Mouse (Mus musculus) C3H10T1/2 (cell line): ENCODE data around the gene Rfx1. TPM values are rescaled to one million over a fixed set of nuclear protein-coding genes. Genes with fewer than 3 reads are reported as not detected.

Experiments used
- polyA plus RNA-seq, 2 experiments: library from polyadenylated mRNA; unstranded; fragments of >200 nt; fragmentation: generic; extraction: Trizol; gene quantifications; one replicate each; pipeline ENCODE4 v1.2.1; 2012; ENCODE audit warnings: missing spikeins in 2 of 2

The Rfx1 gene
- polyA plus RNA-seq = 10 to 100 TPM in 1 of 2 experiments, 1 to 10 TPM in 1; 5.9 to 13.7 TPM

DNA sequence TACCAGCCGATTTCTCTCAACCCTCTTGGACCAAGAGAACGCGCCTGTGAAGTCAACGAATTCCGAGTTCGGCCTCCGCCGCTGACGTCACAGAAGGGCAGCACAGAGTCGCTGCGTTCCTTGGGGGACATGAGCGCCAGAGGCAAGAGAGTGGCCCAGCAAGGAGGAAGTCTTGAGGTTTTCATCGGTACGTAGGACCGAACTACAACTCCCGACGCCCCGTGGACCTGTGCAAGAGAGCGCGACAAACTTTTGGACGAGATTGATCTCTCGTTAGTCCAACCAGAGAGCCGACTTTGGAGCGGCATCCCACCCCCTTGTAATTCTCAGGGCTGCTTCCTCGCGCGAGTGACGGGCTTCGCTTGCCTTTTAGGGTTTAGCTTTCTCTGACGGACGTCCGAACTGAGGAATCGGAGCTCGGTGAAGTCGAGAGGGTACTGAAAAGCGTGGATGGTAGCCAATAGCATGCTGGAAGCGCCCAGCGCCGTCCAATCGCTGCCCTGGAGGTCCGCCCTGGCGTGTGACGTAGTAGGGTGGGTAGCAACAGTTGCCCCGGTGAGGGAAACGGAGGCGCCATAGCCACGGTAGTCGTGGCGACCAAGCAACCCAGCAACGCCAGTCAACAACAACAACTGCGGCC is at the start of gene Rfx1:
Gene Rfx1 (plus strand): TSS at position 544 of the 640 bp plus-strand sequence.

DNA sequence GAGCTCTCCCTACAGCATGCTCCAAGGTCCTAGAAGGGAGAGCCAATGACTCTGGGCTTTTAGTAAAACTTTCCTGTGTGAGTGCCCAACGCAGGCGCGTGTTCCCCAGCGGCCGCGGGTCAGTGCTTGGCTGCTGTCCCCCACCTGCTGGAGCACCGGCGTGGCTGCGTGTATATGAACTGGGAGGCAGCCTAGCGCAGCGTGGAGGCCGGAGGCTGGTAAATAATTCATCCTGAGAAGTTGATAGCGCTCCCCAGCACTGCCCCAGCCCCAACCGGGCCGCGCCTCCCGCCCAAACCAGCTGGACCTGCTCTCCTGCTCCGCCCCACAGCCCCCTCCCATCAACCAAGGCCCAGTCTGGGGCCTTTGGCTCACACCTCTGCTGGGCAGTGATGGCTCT is 45.5 kb upstream of the Rfx1 start, which contains the start of gene Palm3:
Gene Palm3 (plus strand): TSS at position 376 of the 400 bp plus-strand sequence.

DNA sequence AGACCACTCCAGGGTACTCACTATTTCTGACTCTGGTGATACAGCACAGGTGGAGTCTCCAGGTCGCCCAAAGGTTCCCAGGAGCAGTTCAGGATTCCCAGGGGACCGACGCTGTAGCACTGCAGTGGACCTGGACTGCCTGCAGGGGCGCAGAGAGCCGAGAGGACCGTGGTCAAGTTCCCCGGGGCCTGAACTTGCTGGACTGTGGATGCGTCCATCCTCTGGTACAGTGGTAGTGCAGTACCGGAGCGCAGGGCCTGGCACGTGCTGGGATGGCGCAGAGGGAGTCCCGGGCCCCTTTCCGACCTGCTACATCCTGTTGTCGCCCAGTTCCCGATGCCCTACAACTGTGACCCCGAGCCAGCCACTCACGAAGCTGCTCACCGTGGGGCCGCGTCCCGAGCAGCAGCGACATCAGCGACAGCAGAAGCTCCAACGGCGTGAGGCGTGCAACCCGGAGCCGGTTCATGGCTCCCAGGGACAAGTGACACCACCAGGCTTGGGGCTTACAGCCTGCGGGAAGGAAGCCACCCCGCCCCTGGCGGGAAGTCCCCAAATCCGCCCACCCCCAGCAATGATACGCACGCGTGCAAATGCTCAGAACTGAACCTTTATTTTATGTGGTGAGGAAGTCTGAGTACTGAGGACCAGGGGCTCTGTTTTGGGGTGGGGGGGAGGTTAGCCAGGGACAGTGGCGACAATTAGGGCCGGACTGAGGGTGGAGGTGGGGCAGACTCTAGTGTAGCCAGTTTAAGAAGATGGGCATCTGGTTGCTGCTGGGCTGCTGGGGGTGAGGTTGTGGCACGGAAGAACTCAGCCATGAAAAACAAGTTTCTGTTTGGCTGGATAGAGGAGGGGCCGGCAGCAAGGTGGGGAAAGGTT is 24.3 kb upstream of the Rfx1 start, which contains the start of gene Il27ra:
Gene Il27ra (minus strand): TSS at position 524 of the 882 bp plus-strand sequence.

DNA sequence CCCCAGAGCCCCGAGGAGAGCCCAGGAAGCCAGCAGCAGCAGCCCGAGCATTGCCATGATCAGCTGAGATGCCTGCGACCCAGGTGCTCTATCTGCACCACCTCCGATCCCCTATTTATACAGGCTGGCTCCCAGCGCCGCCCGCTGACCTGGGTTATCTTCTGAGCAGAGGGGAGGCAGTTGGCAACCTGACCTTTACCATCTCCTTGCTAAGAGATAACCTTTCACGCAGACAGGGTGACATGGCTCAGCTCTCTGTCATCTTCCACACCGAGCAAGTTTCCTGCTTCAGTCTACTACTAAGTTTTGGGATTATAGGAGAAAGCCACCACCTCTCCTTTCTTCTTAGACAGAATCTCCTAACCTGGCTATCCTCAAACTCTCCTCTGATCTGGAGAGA is 21.7 kb upstream of the Rfx1 start, which contains the start of gene Rln3:
Gene Rln3 (minus strand): TSS at position 101 of the 400 bp plus-strand sequence.

DNA sequence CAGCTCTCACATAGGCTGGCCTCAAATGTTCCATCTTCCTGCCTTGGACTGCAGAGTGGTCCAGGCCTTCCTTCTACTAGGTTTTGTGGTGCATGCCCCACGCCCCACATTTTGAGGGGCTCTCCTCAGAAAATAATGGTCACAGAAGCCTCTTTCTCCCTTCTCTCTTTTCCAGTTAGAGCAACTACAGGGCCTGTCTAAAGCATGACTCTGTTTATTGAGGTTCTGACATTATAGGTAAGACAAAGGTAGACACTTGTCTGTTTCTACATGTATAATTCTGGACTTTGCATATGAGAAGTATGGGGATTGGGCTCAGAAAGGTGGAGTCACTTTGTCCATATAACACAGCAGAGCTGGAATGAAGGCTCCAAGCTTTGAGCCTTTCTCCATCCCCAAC is 1.6 kb upstream of the Rfx1 start, which contains the start of gene Gm10643:
Gene Gm10643 (minus strand): TSS at position 101 of the 400 bp plus-strand sequence.

DNA sequence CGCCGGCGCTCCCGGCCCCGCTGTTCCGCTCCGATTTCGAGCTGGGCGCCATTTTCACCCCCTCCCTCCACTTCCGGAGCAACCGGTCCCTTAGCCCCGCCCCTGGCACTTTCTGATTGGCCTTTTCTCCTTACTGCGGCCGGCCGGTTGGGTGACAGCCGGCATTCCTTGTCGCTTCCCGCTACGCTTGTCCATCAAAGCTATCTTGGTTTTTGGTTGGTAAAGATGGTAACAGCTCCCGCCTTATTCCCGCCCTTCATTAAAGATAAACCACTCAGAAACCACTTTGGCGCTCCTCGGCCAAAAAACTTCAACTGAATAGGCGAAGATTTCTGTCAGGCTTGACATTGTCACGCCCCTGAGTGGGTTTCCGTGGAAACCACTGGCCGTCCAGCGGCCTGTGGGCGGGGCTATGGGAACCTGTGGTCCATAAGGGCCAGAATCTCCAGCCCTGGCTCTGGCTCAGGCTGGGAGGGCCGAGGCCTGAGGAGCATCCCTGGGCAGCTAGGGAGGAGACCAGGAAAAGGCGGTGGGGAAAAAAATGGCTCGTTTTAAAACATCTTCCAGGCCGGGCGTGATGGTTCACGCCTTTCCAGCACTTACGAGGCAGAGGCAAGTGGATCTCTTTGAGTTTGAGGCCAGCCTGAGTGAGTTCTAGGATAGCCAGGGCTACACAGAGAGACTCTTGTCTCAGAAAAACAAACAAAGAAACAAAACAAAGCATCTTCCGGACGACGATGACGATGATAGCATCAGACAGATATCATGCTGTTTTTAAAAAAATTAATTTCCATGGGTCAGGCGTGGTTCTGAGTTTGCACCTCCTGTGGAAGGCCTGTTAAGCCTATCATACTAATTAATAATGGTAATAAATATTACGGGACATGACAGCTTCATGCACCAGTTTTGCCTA is 38.3 kb downstream of the Rfx1 start, which contains the start of gene Dcaf15:
Gene Dcaf15 (minus strand): TSS at position 72 of the 913 bp plus-strand sequence.

DNA sequence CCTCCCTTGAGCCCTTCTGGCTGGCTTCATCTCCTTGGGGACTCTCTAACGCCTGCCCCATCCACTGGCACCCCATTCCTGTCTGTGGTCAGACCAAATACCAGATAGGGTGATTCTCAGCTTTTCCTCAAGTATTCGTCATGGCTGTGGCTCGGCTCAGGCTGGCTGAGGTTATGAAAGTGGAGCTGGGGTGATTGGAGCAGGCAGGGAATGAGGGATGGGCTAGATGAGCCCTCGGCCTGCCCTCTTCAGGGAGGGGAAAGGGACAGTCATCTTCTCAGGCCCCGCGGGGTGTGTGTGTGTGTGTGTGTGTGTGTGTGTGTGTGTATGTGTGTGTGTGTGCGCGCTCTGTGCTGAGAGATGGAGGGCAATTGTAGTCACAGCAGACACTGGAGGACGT is 59.0 kb downstream of the Rfx1 start, which contains the start of gene Podnl1:
Gene Podnl1 (plus strand): TSS at position 334 of the 400 bp plus-strand sequence.

Other genes with a start within 250 kb of the Rfx1 start
- 10 to 100 TPM in 1 of 2 experiments, 1 to 10 TPM in 1; 2.6 to 18.1 TPM for gene Adgrl1, start 166.7 kb upstream of the Rfx1 start, polyA plus RNA-seq
- gene Gm10644, start 111.6 kb upstream of the Rfx1 start, polyA plus RNA-seq = under 1 TPM; 0.02 to 0.17 TPM
- gene Asf1b, start 111.3 kb upstream of the Rfx1 start, polyA plus RNA-seq = 10 to 100 TPM; 26.5 to 32.4 TPM
- gene Prkaca, start 93.8 kb upstream of the Rfx1 start, polyA plus RNA-seq = 10 to 100 TPM; 46.8 to 89.9 TPM
- 10 to 100 TPM; 23.7 to 43.3 TPM for gene Samd1, start 69.2 kb upstream of the Rfx1 start, polyA plus RNA-seq
- gene 1700067K01Rik, start 65.3 kb upstream of the Rfx1 start, polyA plus RNA-seq = under 1 TPM; 0.08 to 0.60 TPM
- 1 to 10 TPM in 1 of 2 experiments, under 1 TPM in 1; 0.66 to 3.2 TPM for gene 2210011C24Rik, start 54.7 kb upstream of the Rfx1 start, polyA plus RNA-seq
- under 1 TPM; 0.08 to 0.14 TPM for gene Palm3, start 45.4 kb upstream of the Rfx1 start, polyA plus RNA-seq
- under 1 TPM in 1 of 2 experiments, not detected in 1; 0.01 TPM for gene Il27ra, start 24.2 kb upstream of the Rfx1 start, polyA plus RNA-seq
- gene Rln3, start 21.8 kb upstream of the Rfx1 start, polyA plus RNA-seq = not detected
- 1 to 10 TPM in 1 of 2 experiments, under 1 TPM in 1; 0.18 to 1.1 TPM for gene Gm10643, start 1.7 kb upstream of the Rfx1 start, polyA plus RNA-seq
- gene Dcaf15, start 37.9 kb downstream of the Rfx1 start, polyA plus RNA-seq = 10 to 100 TPM; 25.8 to 33.2 TPM
- gene Podnl1, start 59.2 kb downstream of the Rfx1 start, polyA plus RNA-seq = 10 to 100 TPM in 1 of 2 experiments, 1 to 10 TPM in 1; 5.4 to 12.8 TPM
- 10 to 100 TPM; 37.0 to 44.8 TPM for gene Cc2d1a, start 81.1 kb downstream of the Rfx1 start, polyA plus RNA-seq
- 1 to 10 TPM in 1 of 2 experiments, under 1 TPM in 1; 0.60 to 1.3 TPM for gene 4930432K21Rik, start 81.2 kb downstream of the Rfx1 start, polyA plus RNA-seq
- gene Nanos3, start 118.4 kb downstream of the Rfx1 start, polyA plus RNA-seq = 1 to 10 TPM; 1.2 to 2.4 TPM
- gene Zswim4, start 170.2 kb downstream of the Rfx1 start, polyA plus RNA-seq = 1 to 10 TPM; 3.2 to 8.1 TPM
- gene D8Ertd738e, start 182.9 kb downstream of the Rfx1 start, polyA plus RNA-seq = 100 to 1,000 TPM; 269 to 302 TPM
- 10 to 100 TPM; 12.3 to 34.7 TPM for gene Mri1, start 190.5 kb downstream of the Rfx1 start, polyA plus RNA-seq
- gene Ccdc130, start 203.5 kb downstream of the Rfx1 start, polyA plus RNA-seq = 10 to 100 TPM in 1 of 2 experiments, 1 to 10 TPM in 1; 4.9 to 18.8 TPM